Mouse (Mus musculus): Measurements from ENCODE around the gene Rmnd5a.
A peak's percentile ranks its signal among the peaks of the same experiment; 100 is the strongest.

Rmnd5a gene

GRCm38 (mm10) chr6:71441251-71441580 lies 779 bp upstream of the Rmnd5a start:
- no peak for DNase-seq (ENCODE audit: low spot score)

DNA sequence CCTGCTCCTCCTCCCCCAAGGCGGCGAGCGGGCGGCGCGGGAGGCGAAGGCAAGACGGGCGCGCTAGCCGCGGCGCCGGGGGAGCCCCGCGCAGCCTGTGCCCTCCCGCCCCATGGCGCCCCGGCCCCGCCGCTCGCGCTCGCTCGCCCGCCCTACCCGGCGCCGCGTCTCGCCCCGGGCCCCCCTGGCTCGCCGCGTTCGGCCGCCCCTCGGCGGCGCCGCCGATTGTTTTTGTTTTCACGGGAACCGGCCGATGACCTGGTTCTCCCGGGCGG lies 283 bp downstream of the Rmnd5a start:
- no peak for DNase-seq (ENCODE audit: low spot score)

GRCm38 (mm10) chr6:71439506-71440216 lies 776 bp downstream of the Rmnd5a start:
- DNase-seq (ENCODE audit: low spot score) = peak; percentile 41

- DNase-seq (ENCODE audit: low spot score) = no peak
Measured at GRCm38 (mm10) chr6:71438070-71438469, 2.4 kb downstream of the Rmnd5a start.

GRCm38 (mm10) chr6:71427996-71428725 lies 12.3 kb downstream of the Rmnd5a start:
- DNase-seq (ENCODE audit: low spot score) = no peak

DNA sequence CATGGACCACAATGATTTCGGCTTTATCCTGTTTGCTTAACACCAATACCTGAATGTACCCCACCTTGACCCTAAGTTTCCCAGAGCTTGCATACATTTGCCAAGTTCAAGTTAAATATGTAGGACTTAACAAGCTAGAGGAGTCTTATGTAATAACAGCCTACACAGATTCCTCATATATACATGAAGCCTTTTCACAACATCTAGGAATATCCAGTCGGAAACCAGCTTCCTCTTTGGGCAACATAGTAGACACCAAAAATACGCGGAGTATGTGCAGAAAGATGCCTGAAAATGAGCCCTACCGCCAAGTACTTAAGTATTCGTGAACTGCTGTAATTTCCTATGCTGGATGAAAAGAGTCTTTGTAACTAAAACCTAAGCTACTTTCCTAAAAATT lies 14.8 kb downstream of the Rmnd5a start:
- DNase-seq (ENCODE audit: low spot score) = no peak

GRCm38 (mm10) chr6:71423116-71423515 lies 17.3 kb downstream of the Rmnd5a start:
- DNase-seq (ENCODE audit: low spot score) = no peak

DNA sequence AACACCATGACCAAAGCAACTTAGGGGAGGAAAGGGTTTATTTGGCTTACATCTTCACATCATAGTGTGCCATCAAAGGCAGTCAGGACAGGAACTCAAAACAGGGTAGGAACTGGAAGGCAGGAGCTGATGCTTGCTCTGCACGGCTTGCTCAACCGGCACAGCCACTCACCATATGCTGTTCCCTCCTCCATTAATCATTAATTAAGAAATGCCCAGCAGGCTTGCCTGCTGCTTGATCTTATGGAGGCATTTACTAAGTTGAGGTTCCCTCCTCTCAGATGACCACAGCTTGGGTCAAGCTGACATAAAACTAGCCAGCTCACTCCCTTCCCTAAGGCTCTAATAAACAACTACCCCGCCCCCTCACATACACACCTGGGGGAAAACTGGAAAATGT lies 18.3 kb downstream of the Rmnd5a start:
- no peak for DNase-seq (ENCODE audit: low spot score)

- no peak for DNase-seq (ENCODE audit: low spot score)
Measured at GRCm38 (mm10) chr6:71420848-71421247, 19.6 kb downstream of the Rmnd5a start.

DNA sequence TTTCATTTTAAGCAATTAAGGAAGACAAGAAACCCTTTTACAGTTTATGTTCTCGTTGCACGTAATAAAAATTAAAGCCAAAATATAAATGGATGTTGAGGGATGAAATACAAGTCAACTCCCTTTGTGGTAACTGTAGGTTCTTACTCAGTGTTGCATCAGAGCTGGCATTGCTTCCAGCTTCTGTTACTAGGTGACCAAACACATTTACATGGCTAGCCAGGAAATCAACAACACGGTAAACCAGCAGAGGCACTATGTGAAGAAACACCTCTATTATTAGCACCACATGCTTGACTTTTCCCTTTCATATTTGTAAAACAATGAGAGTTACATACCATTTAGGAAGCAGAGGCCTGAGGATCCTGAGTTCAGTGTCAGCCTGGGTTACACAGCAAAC lies 21.6 kb downstream of the Rmnd5a start:
- DNase-seq (ENCODE audit: low spot score) = peak; percentile 20

GRCm38 (mm10) chr6:71415446-71415845 lies 25.0 kb downstream of the Rmnd5a start:
- no peak for DNase-seq (ENCODE audit: low spot score)

- DNase-seq (ENCODE audit: low spot score) = no peak
Measured at GRCm38 (mm10) chr6:71414624-71415023, 25.8 kb downstream of the Rmnd5a start.

- DNase-seq (ENCODE audit: low spot score) = peak; percentile 16
Measured at GRCm38 (mm10) chr6:71398829-71399609, 41.4 kb downstream of the Rmnd5a start.

GRCm38 (mm10) chr6:71396761-71397160 lies 43.7 kb downstream of the Rmnd5a start:
- DNase-seq (ENCODE audit: low spot score) = no peak

- no peak for DNase-seq (ENCODE audit: low spot score)
Measured at GRCm38 (mm10) chr6:71396016-71396415, 44.4 kb downstream of the Rmnd5a start.

DNA sequence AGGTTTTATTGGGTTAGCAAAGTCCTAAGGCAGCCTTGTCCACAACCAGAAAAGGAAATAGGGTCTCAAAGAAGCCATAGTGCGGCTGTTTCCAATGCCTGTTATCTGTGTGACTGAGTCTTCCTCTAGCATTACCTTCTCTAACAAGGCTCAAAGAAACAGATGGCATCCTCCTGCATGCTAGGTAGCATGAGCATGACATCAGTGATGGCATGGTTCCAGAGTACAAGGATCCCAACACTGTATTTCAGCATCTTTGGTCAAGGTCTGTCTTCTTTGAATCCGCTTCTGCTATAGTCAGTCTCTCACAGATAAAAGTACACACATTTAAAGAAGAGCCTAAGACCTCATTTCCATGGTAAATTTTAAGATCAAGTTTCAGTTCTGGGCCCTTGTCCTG lies 49.9 kb downstream of the Rmnd5a start:
- DNase-seq (ENCODE audit: low spot score) = no peak

- DNase-seq (ENCODE audit: low spot score) = no peak
Measured at GRCm38 (mm10) chr6:71381654-71382053, 58.8 kb downstream of the Rmnd5a start.

DNA sequence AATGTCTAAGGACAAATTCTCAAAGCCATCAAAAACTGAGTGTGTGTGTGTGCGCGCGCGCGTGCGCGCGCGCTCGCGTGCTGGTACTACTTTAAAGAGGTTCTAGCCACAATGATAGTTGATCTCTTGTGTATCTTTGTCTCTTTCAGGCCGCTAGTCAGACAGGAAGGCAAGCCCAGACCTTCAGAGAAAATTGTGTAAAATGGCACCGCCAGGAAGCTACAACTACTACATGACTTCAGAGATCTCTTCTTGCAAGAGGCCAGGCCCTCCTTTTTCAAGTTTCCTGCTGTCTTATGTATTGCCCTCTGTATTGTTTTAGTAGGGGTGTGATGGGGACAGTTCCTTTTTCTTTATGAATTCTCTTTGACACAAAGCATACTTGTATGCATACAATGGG lies 63.7 kb downstream of the Rmnd5a start:
- no peak for DNase-seq (ENCODE audit: low spot score)

- no peak for DNase-seq (ENCODE audit: low spot score)
Measured at GRCm38 (mm10) chr6:71374921-71375320, 65.5 kb downstream of the Rmnd5a start.

DNA sequence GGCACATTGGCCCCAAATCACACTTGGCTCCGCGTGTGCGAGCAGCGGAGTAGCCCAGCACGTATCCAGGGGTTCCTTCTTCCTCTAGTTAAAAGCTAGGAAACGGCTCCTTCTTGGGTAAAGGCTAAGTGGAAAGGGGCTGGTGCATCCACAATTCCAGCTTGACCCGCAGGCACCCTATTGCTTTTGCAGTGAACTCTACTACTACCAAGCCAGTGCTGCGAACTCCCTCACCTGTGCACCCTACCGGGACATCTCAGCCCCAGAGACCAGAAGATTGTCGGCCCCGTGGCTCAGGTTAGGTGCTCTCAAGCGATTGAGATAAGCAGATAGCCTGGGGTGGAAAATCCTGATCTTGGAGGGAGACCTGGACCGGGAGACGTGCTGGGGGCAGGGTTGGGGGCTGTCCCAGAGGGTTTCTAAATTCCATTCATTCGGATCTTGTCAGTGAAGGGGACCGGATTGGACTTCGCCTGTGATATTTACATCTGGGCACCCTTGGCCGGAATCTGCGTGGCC lies 66.1 kb downstream of the Rmnd5a start:
- DNase-seq (ENCODE audit: low spot score) = no peak

DNA sequence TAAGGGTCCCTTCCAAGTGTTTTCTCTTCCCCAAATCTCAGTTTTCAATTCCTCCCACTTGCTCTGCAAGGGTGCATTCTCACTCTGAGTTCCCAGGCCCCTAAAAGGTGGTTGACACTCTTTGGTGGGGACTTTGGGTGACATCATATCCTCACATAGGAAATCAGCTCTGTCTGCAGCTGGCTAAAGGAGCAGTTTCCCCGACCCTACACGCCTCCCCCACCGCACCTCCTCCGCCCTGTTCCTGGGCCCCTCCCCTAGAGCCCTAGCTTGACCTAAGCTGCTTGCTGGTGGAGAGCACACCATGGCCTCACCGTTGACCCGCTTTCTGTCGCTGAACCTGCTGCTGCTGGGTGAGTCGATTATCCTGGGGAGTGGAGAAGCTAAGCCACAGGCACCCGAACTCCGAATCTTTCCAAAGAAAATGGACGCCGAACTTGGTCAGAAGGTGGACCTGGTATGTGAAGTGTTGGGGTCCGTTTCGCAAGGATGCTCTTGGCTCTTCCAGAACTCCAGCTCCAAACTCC lies 67.1 kb downstream of the Rmnd5a start, which contains the start of gene Cd8a:
Gene Cd8a, plus strand, starts transcription at position 179 of the 527 bp plus-strand sequence.
- no peak for DNase-seq (ENCODE audit: low spot score)

DNA sequence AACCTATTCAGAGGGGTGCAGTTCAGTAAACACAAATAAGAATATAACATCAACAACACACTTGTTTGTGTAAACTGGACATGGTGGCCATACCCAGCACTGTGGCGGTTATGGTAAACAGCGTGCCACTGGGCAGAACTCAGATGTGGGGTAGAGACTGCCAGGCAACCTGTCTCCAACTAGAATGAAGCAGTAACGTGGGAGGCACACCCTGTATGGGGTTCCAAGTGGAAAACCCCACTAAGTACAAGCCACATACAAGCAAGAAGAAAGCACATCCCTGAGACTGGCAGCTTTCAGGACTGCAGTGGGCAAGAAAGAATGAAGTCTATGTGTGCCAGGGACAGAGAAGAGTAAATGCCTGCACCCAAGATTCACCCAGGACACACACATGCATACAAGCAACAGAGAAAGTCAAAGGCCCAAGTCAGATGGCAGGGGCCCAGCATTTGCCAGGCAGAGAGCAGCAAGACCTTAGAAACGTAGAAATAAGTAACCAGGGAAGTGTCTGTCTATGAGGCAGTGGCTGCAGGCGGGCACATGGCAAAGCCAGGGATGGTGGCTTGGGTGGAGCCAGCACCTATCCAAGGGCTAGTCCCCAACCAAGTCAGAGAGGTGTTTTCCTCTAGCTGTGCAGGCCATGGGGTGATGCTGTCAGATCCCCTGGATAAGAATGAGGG lies 68.3 kb downstream of the Rmnd5a start:
- no peak for DNase-seq (ENCODE audit: low spot score)
